Mouse (Mus musculus) liver, postnatal 0 days (tissue): ENCODE measurements around the gene Fto.

ENCODE experiments used
- CTCF ChIP-seq: sonication (generic); IDR thresholded peaks from 2 replicates; pipeline ENCODE4 v1.5.1; 2016; ENCODE audit warnings: antibody characterized with exemption, low read depth
- EP300 ChIP-seq: IDR thresholded peaks from 2 replicates; pipeline ENCODE4 v1.6.1; 2016; ENCODE audit warnings: antibody characterized with exemption, low read depth, mild to moderate bottlenecking

- no peak for TF ChIP-seq EP300
- TF ChIP-seq CTCF: no peak
Observed at GRCm38 (mm10) chr8:91569874-91570273, 256.5 kb downstream of the Fto start.
